Mouse (Mus musculus) adrenal gland, adult 8-10 months (tissue): ENCODE results near the gene Dnajc1. TPM values are rescaled to one million over a fixed set of nuclear protein-coding genes. Genes with fewer than 3 reads are reported as not detected.

ENCODE experiments used
- DNase-seq: peaks from one replicate; pipeline ENCODE4 v3.0.0; 2022
- total RNA-seq, 4 experiments: library from RNA; stranded (reverse); gene quantifications; 2 replicates each; pipeline ENCODE4 v1.2.4; 2022

Dnajc1 gene
- total RNA-seq, 4 experiments from 2014 or later = 35.8 to 40.4 (median 39.2) TPM

- no peak for DNase-seq
Measured at GRCm38 (mm10) chr2:18300949-18301348, 91.7 kb downstream of the Dnajc1 start.

- no peak for DNase-seq
Measured at GRCm38 (mm10) chr2:18285175-18285574, 107.5 kb downstream of the Dnajc1 start.

DNA sequence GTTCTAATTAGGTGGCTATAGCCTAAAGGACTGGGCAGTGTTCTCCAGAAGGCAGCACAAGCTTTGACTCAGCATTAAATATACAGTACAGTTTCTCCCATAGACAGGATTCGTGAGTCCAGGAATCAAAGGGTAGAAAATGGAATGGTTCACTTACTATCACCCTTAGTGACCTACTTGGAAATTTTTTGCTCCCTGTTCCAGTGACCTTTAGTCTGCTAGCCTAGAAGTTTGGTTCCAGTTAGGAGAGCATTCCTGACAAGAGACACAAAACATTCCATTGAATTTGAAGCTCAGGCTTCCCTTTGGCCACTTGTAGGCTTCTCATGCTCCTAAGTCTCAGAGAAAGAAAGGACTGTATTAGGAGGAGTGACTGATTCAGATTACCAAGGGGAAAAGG lies 126.9 kb downstream of the Dnajc1 start:
- no peak for DNase-seq

GRCm38 (mm10) chr2:18264579-18264978 lies 128.1 kb downstream of the Dnajc1 start:
- DNase-seq = no peak

- no peak for DNase-seq
Measured at GRCm38 (mm10) chr2:18262298-18262697, 130.3 kb downstream of the Dnajc1 start.

DNA sequence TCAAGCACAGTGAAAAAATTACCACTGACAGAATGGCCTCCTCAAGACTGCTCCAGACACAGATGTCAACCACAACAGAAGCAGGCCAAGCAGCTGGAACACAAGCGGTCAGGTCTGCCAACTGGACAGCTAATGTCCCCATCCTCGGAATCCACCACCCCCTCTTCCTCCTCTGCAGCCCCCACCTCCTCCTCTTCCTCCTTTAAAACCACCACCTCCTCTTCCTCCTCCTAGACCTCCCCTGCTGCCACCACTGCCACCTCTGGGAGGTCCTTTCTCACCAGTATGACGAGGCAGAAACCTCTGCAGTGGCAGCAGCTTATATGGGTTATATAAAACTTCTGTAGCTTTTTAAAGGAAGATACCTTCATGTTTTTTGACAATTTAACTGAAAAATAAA lies 143.4 kb downstream of the Dnajc1 start:
- no peak for DNase-seq

DNA sequence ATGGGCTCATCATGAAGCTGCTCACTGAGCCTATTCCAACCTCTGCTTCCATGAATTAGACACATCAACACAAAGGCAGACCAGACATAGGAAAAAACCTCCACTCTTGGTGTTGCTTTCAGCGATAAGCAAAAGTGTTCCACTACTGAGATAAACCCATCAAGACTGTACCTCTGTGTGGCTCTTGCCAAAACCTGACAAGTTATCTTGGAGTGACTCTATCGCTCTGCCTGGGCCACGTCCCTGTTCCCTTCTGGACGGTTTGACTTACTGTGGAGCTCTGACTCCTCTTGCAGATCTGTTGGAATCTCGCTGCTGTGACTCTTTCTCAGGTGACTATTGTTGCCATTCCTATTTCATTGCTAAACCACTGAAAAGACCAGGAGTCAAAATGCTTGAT lies 157.1 kb downstream of the Dnajc1 start:
- DNase-seq = no peak

GRCm38 (mm10) chr2:18232883-18233567 lies 159.6 kb downstream of the Dnajc1 start:
- DNase-seq = no peak

- DNase-seq = no peak
Measured at GRCm38 (mm10) chr2:18231143-18231542, 161.5 kb downstream of the Dnajc1 start.

DNA sequence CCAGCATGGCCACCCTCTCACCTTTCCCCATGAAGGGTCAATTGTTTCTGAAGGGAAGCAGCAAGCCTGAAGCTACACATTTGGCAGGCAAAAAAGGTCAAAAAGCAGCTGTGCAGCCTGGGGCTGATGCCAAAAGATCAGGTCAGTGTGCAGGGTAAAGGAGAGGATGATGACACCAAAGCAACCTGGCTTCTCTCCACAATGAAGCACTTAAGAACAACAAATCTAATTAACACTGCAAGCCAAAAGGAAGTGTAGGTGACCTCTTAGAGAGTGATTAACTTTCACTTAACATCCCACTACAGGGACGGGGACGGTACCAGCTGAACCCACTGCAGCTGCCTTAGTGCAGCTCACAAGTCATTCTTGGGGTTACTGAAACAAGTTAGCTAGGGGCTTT lies 163.4 kb downstream of the Dnajc1 start:
- no peak for DNase-seq

- no peak for DNase-seq
Measured at GRCm38 (mm10) chr2:18228486-18229062, 164.1 kb downstream of the Dnajc1 start.

DNA sequence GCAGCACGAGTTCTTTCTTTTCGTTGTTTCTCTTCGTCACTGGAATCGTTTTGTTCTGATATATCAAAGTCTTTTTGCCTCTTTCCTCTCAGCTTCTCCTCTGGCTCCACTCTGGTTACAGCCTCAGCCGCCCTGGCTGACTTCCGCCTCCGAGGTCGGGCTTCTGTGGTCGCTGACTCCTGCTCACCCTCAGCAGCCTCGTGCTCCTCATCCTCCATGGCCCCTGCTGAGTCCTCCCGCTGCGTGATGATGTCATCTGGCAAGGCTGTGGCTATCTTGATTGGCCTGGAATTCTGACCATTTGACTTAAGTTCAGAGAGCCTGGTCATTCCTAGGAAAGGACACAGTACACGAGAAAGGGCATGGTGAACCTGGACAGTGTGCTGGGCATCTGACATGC lies 173.1 kb downstream of the Dnajc1 start:
- no peak for DNase-seq

DNA sequence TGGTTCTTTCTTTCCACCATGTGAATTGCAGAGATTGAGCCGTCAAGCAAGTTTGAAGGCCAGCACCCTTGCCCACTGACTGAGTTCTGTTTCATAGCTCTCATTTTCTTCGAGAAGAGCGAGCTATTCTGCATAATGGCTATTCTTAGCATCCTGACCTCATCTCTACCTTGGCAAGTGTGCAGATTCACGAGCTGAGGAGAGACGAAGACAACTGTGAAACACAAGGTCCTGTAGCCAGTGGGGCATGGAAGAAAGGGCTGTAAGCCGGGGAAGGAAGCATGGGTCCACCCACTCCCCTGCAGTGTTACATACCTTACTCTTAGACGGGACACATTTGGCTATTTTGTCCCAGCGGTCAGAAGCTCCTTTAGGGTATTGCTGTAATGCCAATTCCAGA lies 173.5 kb downstream of the Dnajc1 start:
- no peak for DNase-seq

- no peak for DNase-seq
Measured at GRCm38 (mm10) chr2:18218500-18218899, 174.1 kb downstream of the Dnajc1 start.

DNA sequence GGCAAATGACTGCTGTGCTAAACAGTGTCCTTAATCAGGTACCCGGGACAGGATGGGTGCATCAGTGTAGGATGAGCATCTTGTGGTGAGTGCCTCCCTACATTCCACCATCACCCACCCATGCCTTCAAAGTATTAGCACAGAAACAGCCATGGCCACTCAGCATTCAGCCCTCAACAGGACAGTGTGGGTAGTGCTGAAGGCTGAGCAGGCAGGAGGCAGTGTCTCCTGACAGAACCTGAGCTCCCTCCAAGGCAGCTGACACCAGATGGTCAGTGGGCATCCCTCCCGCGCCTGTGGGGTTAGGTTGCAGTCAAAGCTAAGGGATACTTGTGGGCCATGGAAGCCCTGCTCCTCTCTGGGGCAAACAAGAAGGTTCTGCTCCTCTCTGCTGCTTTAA lies 174.8 kb downstream of the Dnajc1 start:
- no peak for DNase-seq

DNA sequence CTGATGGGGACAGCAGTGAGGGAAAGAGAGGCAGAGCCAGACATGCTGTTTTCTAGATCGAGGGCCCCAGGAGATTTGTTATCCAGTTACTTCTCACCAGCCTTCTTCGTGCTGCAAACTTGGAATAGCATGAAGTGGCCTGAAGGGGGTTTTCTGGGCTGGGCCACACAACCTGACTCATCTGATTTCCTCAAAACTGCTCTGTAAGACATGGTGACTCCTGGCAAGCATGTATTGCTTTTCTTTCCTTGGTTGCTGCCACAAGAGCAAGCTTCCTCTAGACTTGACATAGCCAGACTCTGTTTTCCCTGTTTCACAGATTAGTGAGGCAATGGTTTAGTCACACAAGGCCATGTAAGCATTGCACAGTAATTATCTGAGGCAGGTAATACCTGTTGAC lies 178.6 kb downstream of the Dnajc1 start:
- no peak for DNase-seq

DNA sequence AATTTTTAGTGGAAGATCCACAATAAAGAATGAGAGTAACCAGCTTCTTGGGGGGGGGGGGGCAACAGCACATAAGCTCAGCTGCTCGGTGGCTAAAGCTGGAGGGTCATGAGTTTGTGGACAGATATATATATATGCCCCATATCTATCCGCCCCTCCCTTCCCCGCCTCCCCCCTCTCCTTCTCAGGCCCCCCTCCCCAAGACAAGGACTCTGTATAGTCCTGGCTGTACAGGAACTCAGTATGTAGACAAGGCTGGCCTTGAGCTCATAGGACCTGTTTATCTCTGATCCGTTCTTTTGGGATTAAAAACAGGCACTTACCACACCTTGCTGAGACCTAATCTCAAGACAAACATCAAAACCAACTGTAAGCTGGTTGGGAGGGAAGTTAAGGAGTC lies 182.7 kb downstream of the Dnajc1 start:
- DNase-seq = no peak

DNA sequence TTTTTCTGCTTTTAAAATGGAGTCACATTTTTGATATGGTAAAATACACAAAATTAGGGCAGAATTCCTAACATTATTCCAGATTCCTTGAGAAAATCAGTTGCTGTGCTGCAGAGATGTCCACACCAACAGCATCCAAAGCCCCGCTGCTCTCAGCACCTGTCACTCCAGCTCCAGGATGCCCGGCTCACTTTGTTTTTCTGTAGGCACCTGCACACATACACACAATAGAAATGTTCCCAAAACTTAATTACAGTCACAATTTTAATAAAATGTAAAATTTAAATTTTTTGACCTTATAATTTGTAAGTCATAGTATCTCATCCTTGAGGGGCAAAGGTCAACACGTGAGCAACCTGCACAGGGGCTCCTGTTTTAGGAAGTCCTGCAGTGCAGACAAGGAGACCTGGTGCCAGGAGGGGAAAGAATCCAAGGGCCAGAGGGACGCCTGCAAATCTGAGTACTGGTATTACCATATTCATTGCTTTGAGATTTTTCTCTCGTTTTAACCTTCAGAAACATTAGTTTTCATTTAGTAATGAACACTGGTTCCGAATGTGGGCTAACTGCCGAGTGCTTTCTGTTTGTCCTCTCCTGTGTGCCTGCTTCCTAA lies 183.3 kb downstream of the Dnajc1 start:
- DNase-seq = no peak

DNA sequence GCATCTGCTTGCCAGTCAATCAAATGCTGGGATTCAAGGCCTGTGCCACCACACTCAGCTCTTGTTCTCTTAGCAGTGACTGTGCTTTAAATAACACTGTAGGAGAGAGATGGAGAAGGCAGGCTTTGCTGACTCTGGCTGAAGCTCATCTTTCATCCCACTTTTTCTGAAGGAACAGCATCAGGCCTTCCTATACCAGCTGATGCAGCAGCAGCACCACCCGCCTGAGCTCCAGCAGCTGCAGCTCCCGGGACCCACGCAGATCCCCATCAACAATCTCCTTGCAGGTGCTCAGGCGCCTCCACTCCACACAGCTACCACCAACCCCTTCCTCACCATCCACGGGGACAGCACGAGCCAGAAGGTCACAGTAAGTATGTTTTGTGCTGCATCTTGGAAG lies 184.1 kb downstream of the Dnajc1 start:
- DNase-seq = no peak

GRCm38 (mm10) chr2:18206811-18207210 lies 185.8 kb downstream of the Dnajc1 start:
- DNase-seq = no peak

GRCm38 (mm10) chr2:18205118-18205517 lies 187.5 kb downstream of the Dnajc1 start:
- peak; percentile 33 for DNase-seq

GRCm38 (mm10) chr2:18202923-18203322 lies 189.7 kb downstream of the Dnajc1 start:
- DNase-seq = no peak

DNA sequence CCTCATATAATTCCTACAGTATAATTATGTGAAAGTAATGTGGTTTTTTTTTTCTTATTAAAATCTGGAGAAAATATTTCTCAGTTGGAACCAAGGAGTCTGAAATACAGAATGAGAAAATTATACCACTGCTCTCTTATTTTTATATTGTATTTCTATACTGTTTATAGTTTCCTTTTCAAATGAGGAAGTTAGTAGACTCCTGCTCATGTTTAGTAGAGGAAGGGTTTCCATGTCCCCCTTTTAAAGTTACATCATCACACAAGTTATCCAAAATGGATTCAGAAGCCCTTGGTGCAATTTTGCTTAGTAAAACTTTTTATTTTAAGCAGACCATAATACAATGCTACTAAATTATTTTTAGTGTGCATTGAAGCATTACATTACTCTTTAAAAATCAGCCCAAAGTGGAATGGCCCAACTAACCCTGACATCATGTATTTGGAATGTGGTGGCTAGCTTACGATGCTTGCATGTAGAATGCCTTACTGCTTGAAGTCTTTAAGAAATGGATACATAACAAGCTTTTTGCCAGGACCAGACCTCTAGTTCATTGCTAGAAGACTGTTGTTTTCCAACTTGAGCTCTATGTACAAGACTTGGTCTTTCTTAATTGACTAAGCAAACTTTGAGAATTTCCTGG lies 190.7 kb downstream of the Dnajc1 start:
- DNase-seq = no peak
